Mouse (Mus musculus) embryonic fibroblast, embryonic 13.5 days (primary cell): ENCODE measurements around the gene Chpf. TPM values are rescaled to one million over a fixed set of nuclear protein-coding genes. Genes with fewer than 3 reads are reported as not detected.

Experiments
- H3K27ac ChIP-seq: 2 replicates; pipeline ENCODE4 v1.5.1; 2012; ENCODE audit warnings: low read length, control low read depth, inconsistent platforms; ENCODE audit not compliant: insufficient read depth
- H3K4me1 ChIP-seq: 2 replicates; pipeline ENCODE4 v1.6.1; 2011; ENCODE audit warnings: low read length; ENCODE audit not compliant: control insufficient read depth, insufficient read depth
- H3K4me3 ChIP-seq: 2 replicates; pipeline ENCODE4 v1.5.1; 2011; ENCODE audit warnings: mild to moderate bottlenecking, control low read depth, low read length; ENCODE audit not compliant: insufficient read depth
- CTCF ChIP-seq: IDR thresholded peaks from 2 replicates; pipeline ENCODE4 v1.5.1; 2011; ENCODE audit warnings: mild to moderate bottlenecking, control low read depth, low read length, moderate library complexity, borderline replicate concordance; ENCODE audit not compliant: insufficient read depth
- POLR2A ChIP-seq: IDR thresholded peaks from 2 replicates; pipeline ENCODE4 v1.6.1; 2011; ENCODE audit warnings: low read depth, mild to moderate bottlenecking, control low read depth, low read length, moderate library complexity
- polyA plus RNA-seq: library from polyadenylated mRNA; stranded (reverse); fragments of >200 nt; gene quantifications from 2 replicates; pipeline ENCODE4 v1.2.4, GENCODE M21; 2011; ENCODE audit warnings: low read depth; ENCODE audit not compliant: missing spikeins, insufficient read length

Chpf gene
- polyA plus RNA-seq, 1 experiment: 68.1 TPM

GRCm38 (mm10) chr1:75442811-75443210 is 36.3 kb downstream of the Chpf start:
- H3K4me3 ChIP-seq: no peak overlapping the region
- H3K4me1 ChIP-seq: 0 out of 2 replicates have a peak, but pooled peaks cover 2% of the 10 kb centered on the region
- H3K27ac ChIP-seq: no peak overlapping the region
- TF ChIP-seq POLR2A: no peak
- no peak for TF ChIP-seq CTCF

GRCm38 (mm10) chr1:75442171-75442570 is 36.9 kb downstream of the Chpf start:
- H3K4me3 ChIP-seq: no peak overlapping the region
- H3K27ac ChIP-seq: no peak overlapping the region
- TF ChIP-seq POLR2A (no peak), CTCF (no peak)
- H3K4me1 ChIP-seq: no peaks in the 10 kb centered on the region

- H3K4me3 ChIP-seq: no peak overlapping the region
- no peak for TF ChIP-seq POLR2A
- no peak for TF ChIP-seq CTCF
- no peaks in the 10 kb centered on the region for H3K4me1 ChIP-seq
Observed at GRCm38 (mm10) chr1:75441471-75441996, 37.6 kb downstream of the Chpf start.

GRCm38 (mm10) chr1:75440661-75441060 is 38.4 kb downstream of the Chpf start:
- Histone ChIP-seq H3K4me3 (no peak overlapping the region), H3K27ac (no peak overlapping the region), H3K4me1 (no peaks in the 10 kb centered on the region)
- no peak for TF ChIP-seq CTCF
- no peak for TF ChIP-seq POLR2A

More at GRCm38 (mm10) chr1:75441471-75441996, 37.6 kb downstream of the Chpf start:
- no peak overlapping the region for H3K27ac ChIP-seq

- TF ChIP-seq CTCF (no peak), POLR2A (no peak)
- Histone ChIP-seq H3K27ac (no peak overlapping the region), H3K4me3 (no peak overlapping the region), H3K4me1 (no peaks in the 10 kb centered on the region)
Observed at GRCm38 (mm10) chr1:75438782-75439181, 40.3 kb downstream of the Chpf start.

GRCm38 (mm10) chr1:75435475-75436328 is 43.4 kb downstream of the Chpf start, which contains the start of gene Gmppa:
Gene Gmppa, plus strand, starts transcription at chr1:75435930.
- H3K27ac ChIP-seq: peak within 1 kb of the TSS; percentile 46
- H3K4me1 ChIP-seq: no peaks in the 10 kb centered on the region
- TF ChIP-seq POLR2A: peak; percentile 95
- TF ChIP-seq CTCF: no peak
- H3K4me3 ChIP-seq: peak within 1 kb of the TSS; percentile 84

GRCm38 (mm10) chr1:75425796-75426471 is 53.2 kb downstream of the Chpf start:
- Histone ChIP-seq H3K4me3 (no peak overlapping the region), H3K4me1 (no peaks in the 10 kb centered on the region), H3K27ac (no peak overlapping the region)
- TF ChIP-seq POLR2A (no peak), CTCF (peak; percentile 49)

Other genes starting within 250 kb of the Chpf start
- not detected in 2 replicates for gene A630095N17Rik, start 247.2 kb downstream of the Chpf start, polyA plus RNA-seq
- gene Dnajb2, start 242.9 kb downstream of the Chpf start, polyA plus RNA-seq: 28.4 and 31.8 TPM in 2 replicates
- 67.6 and 114 TPM in 2 replicates for gene Ptprn, start 214.8 kb downstream of the Chpf start, polyA plus RNA-seq
- gene Resp18, start 200.9 kb downstream of the Chpf start, polyA plus RNA-seq: not detected in 2 replicates
- 79.7 and 96.9 TPM in 2 replicates for gene Dnpep, start 161.3 kb downstream of the Chpf start, polyA plus RNA-seq
- 11.3 and 12.3 TPM in 2 replicates for gene Des, start 119.0 kb downstream of the Chpf start, polyA plus RNA-seq
- gene Speg, start 104.0 kb downstream of the Chpf start, polyA plus RNA-seq: 54.2 and 56.4 TPM in 2 replicates
- 70.6 and 77.6 TPM in 2 replicates for gene Gmppa, start 43.4 kb downstream of the Chpf start, polyA plus RNA-seq
- gene Asic4, start 28.9 kb downstream of the Chpf start, polyA plus RNA-seq: not detected in 2 replicates
- 0.70 and 1.2 TPM in 2 replicates for gene Tmem198, start 225 bp upstream of the Chpf start, polyA plus RNA-seq
- 34.9 and 40.0 TPM in 2 replicates for gene Obsl1, start 27.1 kb upstream of the Chpf start, polyA plus RNA-seq
- 3.5 and 5.5 TPM in 2 replicates for gene Inha, start 27.8 kb upstream of the Chpf start, polyA plus RNA-seq
- 8.7 and 13.4 TPM in 2 replicates for gene Stk11ip, start 42.2 kb upstream of the Chpf start, polyA plus RNA-seq
- 15.2 and 19.9 TPM in 2 replicates for gene Slc4a3, start 67.0 kb upstream of the Chpf start, polyA plus RNA-seq